Mouse (Mus musculus) hindlimb bud, embryonic 11.5 days (tissue): ENCODE data around the gene Spic.
"Not testable (repeated sequence)": the region's sequence is repeated elsewhere in the genome, so short reads cannot be mapped to it uniquely, and the experiment has no call there.

ENCODE experiments used
- DNase-seq: peaks from one replicate; pipeline ENCODE4 v3.0.0-alpha.2; 2012; ENCODE audit warnings: low read depth, low spot score; ENCODE audit errors: extremely low spot score

The Spic gene

DNA sequence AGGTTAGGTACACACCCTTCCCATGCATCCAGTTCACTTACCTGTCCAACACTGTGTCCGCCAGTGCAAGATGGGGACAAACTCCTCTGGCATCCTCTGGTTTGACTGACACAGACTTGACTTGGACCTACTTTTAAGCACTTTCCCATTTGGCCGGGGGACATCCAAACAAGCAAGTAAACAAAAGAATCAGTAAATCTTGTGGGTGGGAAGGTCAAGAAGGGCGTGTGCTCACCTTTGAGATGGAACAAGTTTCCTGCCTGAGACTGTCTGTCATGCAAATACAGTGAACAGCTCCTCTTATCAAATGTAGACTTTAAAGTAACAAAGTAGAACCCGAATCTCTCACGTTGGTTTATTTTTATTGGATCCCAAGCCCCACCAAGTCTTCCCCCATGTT lies at the start of gene Spic:
Gene Spic, minus strand, starts transcription at position 91 of the 400 bp plus-strand sequence.
- no peak for DNase-seq

GRCm38 (mm10) chr10:88732309-88732622 lies 47.5 kb upstream of the Spic start:
- no peak for DNase-seq

DNA sequence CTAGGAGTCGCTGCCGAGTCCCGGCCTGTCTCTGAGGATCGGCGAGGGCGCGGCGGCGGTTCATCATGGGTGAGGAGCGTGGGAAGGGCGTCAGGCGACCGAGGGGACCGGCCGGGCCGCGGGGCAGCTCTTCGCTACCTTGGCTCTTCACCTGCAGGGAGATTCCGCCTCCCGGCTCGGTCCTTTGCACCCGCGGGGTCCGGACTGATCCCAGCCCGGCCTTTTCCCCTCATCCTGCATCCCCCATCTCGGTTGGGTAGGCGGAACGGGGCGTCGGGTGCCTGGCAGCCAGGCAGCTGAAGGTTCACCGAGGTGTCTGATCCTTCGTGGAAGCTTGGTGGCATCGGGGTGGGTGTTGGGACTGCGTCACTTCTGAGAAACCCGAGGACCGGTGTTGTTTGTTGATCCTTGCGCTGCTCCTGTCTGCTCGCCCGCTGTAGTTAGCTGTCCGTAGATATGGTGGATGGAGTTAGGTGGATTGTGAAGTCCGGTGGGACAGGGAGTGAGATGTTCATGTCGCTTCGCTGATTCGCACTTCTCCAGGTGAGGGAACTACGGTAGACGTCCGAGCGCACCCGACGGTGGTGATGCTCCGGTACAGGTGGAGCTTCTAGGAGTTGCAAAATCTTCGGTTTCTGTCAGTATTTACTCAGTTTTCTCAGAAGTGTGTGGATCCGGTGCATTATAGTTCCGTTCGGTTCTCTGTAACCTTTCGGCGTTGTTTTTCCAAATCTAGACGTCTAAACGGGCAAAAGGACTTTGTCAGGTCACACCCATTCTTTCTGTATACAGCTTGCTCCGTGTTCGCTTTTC lies 46.9 kb upstream of the Spic start:
- no peak for DNase-seq

DNA sequence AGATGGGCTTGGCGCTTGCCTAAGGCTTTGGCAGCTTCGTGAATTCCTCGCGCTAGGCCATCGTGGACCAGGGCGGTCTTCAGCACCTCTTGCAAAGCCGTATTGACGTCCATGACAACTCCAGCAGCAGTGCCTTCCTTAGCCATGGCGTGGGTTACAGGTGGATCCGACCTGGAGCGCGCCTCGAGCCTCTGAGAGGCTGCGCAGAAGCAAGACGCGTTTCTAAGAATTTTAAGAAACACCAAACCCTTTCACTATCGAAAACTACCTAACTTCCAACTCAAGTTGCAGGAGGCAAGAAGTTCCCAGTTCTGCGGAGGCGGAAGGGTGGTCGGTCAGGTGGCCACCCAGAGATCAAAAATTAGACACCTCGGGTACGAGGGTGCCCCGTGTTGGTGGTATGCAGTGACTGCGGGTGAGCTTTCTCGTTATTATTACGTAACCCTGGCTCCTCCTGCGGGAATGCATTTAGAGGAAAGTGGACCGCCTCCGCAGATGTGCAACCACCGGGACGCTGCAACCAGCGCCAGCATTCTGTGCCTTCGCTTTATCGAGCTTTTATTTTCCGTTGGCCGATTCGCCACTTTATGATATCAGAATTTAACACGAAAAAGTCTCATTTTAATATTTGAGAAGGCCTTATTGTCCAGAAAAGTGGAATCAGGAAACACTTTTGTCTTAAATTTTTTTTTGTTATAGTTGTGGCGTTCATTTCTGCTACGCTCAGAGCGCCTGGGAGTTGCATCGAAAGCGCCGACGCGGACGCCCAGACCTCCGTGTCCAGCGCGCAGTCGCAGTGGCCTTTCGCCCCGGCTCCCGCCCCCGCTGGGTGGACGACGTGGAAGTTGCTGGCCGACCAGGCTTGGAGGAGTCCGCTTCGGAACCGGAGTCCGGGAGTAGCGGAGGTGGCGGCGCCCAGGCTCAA lies 46.0 kb upstream of the Spic start, which contains the start of gene Arl1:
Gene Arl1, plus strand, starts transcription at position 288 of the 925 bp plus-strand sequence.
- DNase-seq: peak; percentile 93

DNA sequence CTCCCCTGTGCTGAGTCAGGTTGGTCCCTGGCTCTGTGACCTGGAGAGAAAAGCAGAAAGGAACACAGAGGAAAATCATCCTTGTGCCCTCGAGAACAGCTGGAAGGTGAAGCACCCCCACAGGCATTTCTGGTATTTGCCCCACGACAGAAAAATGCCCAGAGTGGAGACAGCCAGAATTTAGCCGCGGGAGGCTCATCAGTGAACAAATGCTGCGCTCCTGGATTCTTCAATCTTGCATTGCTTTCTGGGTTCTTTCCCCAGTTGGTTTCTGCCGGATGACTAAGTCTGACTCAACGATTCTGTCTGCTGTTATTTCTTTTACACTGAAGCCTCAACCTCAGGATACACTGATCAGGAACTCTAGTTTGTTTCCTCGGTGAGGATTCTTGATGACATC lies 43.4 kb upstream of the Spic start:
- DNase-seq: no peak

GRCm38 (mm10) chr10:88727128-88727527 lies 42.3 kb upstream of the Spic start:
- no peak for DNase-seq

DNA sequence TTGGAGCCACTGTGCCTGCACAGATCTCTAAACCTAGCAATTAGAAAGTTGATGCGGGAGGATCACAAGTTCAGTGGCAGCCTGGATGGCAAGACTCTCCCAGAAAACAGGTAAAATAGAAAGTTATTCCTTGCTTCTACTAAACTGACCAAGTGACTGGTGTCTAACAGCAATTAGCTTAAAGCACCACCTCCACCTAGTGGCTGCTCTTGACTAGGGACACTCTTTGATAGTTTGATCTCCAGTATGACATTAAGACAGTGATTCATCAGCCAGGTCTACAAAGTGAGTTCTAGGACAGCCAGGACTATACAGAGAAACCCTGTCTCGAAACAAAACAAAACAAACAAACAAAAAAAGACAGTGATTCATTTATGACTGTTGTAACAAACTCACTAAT lies 40.5 kb upstream of the Spic start:
- no peak for DNase-seq

DNA sequence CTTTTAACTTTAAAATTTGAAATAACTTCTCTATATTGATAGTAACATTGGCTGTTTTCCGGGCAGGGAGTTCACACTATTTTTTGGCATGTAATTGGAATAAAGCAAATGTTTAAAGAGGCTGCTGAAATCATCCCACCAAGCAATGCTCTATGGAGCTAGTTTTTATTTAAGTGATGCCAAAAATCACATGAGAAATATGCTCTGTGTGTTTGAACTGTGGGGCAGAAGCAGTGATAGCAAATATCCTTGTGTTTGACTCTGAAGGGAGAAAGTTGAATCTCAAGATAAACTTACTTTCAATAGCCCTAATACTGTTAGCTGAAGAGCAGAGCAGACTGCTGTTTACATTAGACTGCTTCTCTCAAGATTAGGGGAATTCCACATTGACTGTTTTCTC lies 34.8 kb upstream of the Spic start:
- DNase-seq: no peak

DNA sequence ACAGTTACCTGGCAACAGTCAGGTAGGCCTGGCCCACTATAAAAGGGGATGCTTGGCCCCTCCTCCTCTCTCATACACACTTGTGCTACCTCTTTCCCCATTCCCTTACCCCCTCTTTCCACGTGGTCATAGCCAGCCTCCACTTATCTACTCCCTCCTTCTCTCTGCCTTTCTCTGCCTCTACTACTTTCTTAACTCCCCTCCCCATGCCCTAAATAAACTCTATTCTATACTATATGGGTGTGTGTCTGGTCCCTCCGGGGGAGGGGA lies 32.9 kb upstream of the Spic start:
- DNase-seq: no peak

- DNase-seq: no peak
Observed at GRCm38 (mm10) chr10:88716986-88717755, 32.4 kb upstream of the Spic start.

DNA sequence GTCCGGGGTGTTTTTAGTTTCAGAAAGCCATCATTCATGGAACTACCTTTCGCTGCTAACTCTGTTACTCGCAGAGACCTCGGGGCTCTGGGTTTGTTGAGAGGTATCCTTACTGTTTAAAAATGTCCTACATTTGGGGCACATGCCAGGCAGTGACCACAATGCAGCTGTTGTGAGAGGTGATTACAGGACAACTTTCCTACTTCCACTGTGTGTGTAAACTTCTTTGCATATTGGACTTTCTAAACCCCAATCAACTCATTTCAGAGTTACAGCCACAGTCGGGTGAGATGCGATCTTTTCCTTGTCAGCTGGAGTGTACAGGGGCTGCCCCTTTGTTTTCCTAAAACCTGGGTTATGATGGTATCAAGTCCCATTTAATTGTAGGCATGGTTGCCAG lies 30.8 kb upstream of the Spic start:
- no peak for DNase-seq

DNA sequence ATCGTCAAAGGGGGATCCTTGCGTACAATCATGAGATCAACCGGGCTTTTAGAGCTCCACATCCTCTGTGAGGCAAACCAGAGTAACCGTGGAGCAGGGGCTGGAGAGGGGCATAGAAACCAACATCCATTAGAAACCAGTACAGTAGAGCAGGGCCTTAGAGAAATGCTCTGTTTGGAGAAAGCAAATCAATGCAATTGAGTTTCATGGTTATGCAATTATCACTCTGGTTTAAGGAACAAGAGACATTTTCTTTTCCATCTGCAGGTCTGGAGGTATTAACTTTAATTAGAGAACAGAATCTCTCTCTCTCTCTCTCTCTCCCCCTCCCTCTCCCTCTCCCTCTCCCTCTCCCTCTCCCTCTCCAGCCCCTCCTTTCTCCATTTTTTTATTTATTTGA lies 29.9 kb upstream of the Spic start:
- no peak for DNase-seq

DNA sequence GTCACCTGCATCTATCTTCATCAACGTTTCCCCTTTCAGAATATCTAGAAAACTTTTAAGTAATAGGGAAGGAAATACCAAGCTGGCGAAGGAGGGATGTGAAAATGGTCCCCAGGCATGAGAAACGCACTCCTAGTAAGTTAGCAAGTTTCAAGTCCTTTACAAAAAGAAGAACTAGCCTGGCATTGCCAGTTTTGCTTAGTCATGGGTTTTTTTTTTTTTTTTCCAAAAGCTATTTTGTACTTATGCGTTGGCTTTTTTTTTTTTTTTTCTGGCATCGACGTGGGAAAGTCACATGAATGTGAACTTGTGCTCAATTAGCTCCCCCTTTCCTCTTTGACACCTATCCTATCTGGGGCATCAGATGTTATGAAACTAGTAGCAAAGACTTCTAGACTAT lies 27.5 kb upstream of the Spic start:
- DNase-seq: no peak

DNA sequence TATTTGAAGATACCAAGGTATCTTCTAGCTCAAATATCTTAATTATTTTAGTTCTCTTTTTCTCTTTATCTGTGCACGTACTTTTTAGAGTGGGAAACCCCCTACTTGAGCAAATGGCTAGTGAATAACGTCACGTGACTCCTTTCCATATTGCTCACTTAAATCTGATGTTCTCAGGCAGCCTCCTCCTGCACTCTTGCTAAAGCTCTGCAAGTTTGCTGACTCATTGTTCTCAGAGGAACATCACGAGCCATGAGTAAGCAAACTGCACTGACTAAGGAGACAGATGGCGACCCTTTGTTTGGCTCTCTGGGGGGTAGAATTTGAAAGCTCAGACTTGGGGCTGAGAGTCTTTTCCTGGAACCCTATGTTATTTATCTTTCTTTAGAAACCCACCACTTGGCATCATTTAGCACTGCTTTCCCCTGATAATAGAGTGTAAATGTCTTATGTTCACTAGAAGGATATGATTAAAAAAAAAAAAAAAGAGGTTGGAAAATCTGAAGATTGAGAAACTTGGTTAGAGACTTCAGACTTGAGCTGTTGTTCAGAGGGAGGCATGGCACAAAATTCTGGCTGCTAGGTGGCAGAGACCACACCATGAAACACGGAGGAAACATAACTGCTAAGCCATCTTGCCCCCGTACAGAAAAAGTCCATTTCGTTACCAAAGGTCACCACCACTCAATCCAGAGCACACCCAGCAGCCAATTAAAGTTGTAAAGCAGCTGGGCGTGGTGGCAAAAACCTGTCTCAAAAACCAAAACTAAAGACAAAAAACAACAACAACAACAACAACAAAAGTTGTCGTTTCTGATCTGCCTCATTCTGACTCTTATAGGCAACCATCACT lies 24.1 kb upstream of the Spic start:
- no peak for DNase-seq

- no peak for DNase-seq
Observed at GRCm38 (mm10) chr10:88700938-88701337, 16.1 kb upstream of the Spic start.

- no peak for DNase-seq
Observed at GRCm38 (mm10) chr10:88682904-88683563, 1.8 kb downstream of the Spic start.

DNA sequence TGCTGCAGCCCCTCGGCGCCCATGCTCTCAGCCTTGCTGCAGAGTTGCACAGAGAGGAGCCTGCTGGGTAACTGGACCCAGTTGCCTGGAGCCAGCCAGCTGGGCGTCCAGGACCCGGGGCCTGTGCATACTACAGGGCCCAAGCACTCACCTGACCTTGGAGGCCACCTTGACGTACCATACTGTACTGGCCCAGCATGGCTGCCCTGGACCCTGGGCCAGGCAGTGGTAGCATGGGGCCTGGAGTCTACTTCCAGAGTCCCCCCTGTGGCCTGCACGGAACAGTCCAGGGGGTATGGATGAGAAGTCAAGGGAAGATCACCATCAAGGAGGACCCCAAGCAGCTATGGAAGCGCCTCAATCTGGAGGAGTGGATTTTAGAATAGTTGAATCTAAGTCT lies 12.0 kb downstream of the Spic start:
- DNase-seq: no peak

- DNase-seq: no peak
Observed at GRCm38 (mm10) chr10:88672123-88672522, 12.7 kb downstream of the Spic start.

DNA sequence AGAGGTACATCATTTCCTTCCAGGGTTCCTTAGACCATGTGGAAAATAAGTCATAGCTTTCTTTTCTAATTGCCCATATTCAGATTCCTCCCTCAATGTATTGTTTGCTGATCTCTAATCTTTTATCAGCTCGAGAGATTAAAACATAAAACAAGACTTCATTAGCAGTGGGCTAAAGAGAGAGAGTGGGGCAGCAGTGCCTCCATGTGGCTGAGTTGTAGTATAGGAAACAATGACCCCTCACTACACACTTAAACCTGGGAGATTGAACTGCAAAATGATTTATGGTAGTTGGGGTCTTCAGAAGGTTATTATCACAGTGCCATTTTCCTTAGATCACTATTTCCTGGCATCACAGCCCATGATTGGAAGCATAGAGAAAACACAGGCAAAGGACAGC lies 15.1 kb downstream of the Spic start:
- no peak for DNase-seq

DNA sequence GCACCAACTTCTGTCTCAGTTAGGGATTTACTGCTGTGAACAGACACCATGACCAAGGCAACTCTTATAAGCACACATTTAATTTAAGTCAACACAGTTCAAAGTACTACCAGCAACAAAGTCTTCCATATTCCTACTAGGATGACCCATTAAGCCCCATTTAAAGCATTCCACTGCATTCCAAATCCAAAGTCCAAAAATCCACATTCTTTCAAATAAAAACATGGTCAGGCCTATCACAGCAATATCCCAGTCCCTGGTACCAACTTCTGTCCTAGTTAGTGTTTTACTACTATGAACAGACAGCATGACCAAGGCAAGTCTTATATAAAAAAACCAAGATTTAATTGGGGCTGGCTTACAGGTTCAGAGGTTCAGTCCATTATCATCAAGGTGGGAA lies 21.0 kb downstream of the Spic start:
- DNase-seq: not testable (repeated sequence)
